Mouse (Mus musculus) right cerebral cortex, postnatal 36 days (tissue): ENCODE data around the gene Psmd2.
"Not testable (repeated sequence)": the region's sequence is repeated elsewhere in the genome, so short reads cannot be mapped to it uniquely, and the experiment has no call there.

Source experiments
- DNase-seq, 2 experiments: peaks; one replicate each; pipeline ENCODE4 v3.0.0; 2022; ENCODE audit warnings: low spot score in 2 of 2, mixed read lengths in 1 of 2

Gene Psmd2

DNA sequence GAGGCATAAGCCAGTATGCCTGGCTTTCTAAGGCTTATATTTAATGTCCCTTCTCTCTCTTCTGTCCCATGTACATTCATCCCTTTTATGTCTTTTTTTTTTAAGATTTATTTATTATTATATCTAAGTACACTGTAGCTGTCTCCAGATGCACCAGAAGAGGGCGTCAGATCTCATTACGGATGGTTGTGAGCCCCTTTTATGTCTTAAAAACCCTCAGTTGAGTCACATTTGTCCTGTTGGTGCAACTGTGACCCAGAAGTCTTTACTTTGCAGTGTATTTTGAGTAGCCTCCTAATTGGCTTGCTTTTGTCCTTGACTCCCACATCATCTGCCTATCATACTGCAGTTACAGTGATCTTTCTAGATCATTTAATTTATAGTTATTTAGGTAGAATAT is 1.9 kb downstream of the Psmd2 start:
- no peak for DNase-seq

DNA sequence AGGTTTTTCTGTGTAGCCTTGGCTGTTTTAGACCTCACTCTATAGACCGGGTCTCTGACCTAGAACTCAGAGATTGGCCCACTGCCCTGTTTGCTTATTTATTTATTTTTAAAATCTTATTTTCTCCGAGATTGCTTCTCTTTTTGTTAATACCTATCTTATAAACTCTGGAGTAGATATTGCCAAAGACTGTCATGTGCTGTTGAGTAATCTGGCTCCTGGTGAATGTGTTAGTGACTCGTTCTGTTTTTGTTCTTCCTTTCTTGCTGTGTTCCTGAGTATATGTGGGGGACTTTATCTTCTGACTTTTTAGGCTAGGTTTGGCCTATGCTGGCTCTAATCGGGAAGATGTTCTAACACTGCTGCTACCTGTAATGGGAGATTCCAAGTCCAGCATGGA is 6.2 kb downstream of the Psmd2 start:
- no peak for DNase-seq

- DNase-seq = not testable (repeated sequence)
Observed at GRCm38 (mm10) chr16:20668013-20668412, 16.6 kb downstream of the Psmd2 start, which contains the start of gene Eif4g1. Gene Eif4g1, plus strand, starts transcription at chr16:20668313.

DNA sequence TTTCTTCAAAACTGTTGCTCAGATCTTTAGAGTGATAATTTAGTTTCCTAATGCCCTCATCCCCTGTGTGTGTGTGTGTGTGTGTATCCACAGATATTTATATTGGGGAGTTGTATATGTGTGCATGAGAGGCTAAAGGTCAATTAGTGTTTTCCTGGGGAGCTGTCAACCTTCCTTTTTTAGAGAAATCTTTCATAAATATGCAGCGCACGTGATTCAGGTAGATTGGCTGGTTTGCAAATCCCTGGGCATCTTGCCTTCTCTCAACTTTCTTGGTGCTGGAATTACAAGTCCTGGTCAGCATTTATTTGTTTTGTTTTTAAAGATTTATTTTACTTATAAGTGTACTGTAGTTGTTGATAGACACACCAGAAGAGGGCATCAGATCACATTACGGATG is 18.8 kb downstream of the Psmd2 start:
- no peak for DNase-seq

DNA sequence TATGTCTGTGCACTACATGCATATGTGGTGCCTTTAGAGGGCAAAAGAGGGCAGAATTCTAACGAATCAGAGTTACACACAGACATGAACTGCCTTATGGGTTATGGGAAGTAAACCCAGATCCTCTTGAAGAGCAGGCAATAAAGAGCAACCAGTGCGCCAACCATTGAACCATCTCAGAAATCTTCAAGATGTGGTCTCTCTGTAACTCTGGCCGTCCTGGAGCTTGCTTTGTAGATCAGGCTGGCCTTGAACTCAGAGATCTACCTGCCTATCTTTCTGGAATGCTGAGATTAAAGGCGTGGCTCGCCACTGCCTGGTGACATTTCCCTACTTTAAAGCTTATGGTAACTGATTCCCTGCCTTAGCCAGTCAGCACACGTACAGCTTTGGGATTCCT is 20.4 kb downstream of the Psmd2 start:
- no peak for DNase-seq

GRCm38 (mm10) chr16:20672500-20672902 is 21.0 kb downstream of the Psmd2 start:
- peak; percentile 93 to 94 for DNase-seq

GRCm38 (mm10) chr16:20672965-20673705 is 21.7 kb downstream of the Psmd2 start:
- DNase-seq = peak in 1 of 2 experiments; percentile 33

DNA sequence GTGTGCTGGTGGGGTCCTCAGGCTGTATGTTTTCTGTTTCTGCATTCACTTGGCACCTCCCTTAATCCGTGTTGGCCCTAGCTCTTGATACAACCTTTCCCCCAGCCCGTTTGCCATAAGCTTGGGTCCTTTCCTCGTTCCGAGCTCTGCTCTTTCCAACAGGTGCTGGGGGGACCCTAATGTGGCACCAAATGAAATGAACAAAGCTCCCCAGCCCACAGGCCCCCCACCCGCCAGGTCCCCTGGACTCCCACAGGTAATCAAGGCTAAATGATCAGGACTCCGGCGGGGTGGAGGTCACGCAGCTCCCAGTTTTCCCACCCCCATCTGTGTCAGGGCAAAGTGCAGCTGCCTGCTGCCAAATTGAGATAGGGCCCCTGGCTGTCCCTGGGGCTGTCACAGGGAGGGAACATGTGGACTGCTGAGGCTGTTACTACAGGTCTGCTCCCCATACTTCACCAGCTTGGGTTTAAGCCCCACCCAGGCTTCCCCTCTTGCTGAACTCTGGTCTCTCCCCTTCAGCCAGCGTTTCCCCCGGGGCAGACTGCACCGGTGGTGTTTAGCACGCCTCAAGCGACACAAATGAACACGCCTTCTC is 22.4 kb downstream of the Psmd2 start:
- DNase-seq = no peak

GRCm38 (mm10) chr16:20675213-20675612 is 23.8 kb downstream of the Psmd2 start:
- DNase-seq = no peak

- no peak for DNase-seq
Observed at GRCm38 (mm10) chr16:20676702-20677101, 25.2 kb downstream of the Psmd2 start.

- DNase-seq = no peak
Observed at GRCm38 (mm10) chr16:20677380-20677779, 25.9 kb downstream of the Psmd2 start.

DNA sequence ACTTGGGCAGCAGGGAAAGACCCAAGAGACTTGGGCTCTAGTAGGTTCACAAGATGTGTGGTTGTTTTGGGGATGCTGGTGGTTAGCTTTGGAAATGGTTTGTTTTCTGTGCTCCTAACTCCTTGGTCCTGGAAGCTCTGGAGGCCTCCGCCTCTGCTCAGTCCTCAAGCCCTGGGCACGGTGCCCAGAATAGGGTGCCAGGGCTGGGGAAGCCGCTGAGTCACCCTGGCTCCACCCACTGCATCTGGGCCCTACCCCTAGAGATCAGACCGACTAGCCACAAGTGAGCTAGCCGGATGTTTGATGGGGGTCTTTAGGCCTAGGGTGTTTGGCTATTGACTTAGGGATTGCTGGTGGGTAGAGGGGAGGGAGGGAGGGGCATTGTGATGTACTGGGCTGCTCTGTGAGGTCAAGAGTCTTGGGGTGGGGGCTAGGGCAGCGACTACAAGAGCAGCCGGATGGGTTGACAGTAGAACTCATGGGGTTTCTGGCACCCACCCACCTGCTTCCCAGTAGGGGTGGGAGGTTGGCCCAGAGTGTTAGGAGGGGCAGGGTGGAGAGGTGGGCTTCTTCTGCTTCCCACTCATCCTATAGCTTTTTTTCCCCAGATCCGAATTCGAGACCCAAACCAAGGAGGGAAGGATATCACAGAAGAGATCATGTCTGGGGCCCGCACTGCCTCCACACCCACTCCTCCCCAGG is 26.7 kb downstream of the Psmd2 start:
- peak in 1 of 2 experiments; percentile 64 for DNase-seq

DNA sequence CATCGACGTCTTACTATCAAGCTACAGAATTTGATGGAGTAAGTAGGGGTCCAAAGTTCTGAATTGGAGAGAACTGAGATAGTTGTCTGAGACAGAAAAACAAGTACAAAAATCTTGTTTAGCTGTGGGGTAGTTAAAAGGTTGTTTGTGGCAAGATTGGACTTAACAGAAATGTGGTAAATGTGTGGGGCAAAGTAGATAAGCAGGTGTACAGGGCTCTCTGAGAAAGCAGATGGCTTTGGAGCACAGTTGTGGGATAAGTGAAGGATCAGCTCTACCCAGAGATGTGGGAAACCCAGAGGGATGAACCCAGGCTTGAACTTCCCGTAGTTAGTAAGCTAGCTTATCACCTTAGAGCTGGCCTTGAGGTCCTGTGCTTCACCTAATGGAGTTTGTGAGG is 39.3 kb downstream of the Psmd2 start:
- DNase-seq = no peak

- DNase-seq = no peak
Observed at GRCm38 (mm10) chr16:20691617-20692016, 40.2 kb downstream of the Psmd2 start.

DNA sequence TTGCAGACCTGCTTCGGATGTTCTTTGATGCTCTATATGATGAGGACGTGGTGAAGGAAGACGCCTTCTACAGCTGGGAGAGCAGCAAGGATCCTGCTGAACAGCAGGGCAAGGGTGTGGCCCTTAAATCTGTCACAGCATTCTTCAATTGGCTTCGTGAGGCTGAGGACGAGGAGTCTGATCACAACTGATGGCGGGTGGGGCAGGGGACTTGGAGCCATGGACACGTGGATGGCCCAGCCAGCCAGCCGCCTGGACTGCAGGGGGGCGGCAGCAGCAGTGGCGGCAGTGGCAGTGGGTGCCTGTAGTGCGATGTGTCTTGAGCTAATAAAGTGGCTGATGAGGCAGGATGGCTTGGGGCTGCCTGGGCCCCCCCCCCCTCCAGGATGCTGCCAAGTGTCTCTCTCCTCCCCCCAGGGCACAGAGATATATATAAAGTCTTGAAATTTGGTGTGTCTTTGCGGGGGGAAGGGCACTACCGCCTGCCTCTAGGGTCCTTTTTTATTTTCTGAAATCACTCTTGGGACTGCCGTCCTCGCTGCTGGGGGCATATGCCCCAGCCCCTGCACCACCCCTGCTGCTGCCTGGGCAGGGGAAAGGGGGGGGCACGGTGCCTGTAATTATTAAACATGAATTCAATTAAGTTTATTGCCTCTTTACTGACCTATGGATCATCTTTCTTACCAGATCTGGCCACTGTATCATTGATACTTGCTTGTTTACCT is 41.0 kb downstream of the Psmd2 start:
- DNase-seq = no peak

DNA sequence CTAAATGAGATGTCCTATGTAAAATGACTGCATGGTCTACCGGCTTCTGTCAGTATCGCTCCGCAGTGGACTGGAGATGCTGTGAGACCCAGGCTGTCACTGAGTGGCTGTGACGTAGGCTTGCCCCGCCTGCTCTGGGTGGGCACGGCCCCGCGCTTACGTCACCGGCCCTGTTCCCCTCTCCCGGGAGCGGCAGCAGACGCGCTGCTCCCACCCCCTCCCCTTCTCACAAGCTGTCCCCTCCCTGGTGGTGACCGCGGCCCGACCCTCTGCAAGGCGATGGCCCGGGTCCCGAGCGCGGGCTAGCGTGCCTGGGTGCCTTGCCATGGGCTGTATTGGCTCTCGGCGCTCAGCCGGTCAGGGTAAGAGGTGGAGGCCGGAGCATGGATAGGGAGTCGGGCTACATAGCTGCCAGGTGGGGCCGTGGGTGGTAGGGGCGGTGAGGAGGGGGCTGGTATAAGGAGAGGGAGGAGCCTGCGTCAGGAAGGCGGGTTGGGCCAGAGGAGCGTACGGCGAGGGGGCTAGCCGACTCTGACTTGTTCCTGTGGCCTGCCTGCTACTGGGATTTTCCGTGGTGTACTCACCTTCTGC is 41.8 kb downstream of the Psmd2 start, which contains the start of gene Fam131a:
Gene Fam131a (plus strand): TSS at position 131 of the 591 bp plus-strand sequence.
- DNase-seq = peak; percentile 94 to 96

- DNase-seq = peak; percentile 75 to 87
Observed at GRCm38 (mm10) chr16:20694781-20695180, 43.3 kb downstream of the Psmd2 start.

- peak; percentile 97 to 98 for DNase-seq
Observed at GRCm38 (mm10) chr16:20695622-20696323, 44.3 kb downstream of the Psmd2 start.

GRCm38 (mm10) chr16:20699266-20699665 is 47.8 kb downstream of the Psmd2 start:
- no peak for DNase-seq

DNA sequence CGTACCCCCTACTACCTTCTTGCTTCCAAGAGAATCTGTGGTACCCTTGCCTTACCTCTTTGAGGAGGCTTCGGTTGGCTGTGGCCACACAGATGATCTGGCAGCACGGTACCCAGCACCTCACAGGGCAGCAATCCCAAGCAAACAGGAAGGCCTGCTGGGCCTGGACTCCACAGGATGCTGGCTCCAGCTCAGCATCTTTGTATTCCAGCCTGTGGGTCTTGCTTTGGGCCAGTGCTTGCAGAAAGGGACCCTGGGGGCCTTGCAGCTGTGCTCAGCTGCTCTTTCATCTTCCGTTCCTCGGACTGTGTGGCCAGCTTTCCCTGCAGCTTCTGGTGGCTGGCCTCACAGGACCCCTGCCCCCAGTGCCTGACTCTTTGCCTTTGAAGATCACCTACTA is 48.6 kb downstream of the Psmd2 start:
- no peak for DNase-seq

- DNase-seq = no peak
Observed at GRCm38 (mm10) chr16:20701316-20701715, 49.9 kb downstream of the Psmd2 start.
